Mouse (Mus musculus): ENCODE measurements around the gene Gna14.

- TF ChIP-seq POLR2A (IDR thresholded peaks at IDR 0.05; ENCODE audit: insufficient read depth, low read depth, low read length), result no peak
- no peak for TF ChIP-seq CTCF (IDR thresholded peaks at IDR 0.05)
These were observed 141.2 kb downstream of the Gna14 start for GRCm38 (mm10) chr19:16576790-16577189.

All from heart, adult 2 months (tissue).